In the genomic region with DNA sequence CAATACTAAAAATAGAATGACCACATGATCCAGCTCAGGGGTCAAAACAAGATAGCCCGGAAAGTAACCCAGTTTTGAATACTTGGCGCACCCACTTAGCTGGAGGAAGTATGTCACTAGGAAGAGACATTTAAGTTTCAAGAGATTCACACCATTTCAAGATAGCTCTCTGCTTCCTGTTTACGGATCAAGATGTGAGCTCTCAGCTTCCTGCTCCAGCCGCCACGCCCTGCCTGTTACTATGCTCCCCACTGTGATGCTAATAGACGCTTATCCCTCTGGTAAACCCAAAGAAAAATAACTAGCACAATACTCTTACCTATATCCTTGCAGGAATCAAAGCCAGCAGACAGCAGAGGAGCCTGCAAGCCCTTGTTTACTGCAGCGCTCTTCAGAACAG, we compare ENCODE assay signal across 33 mouse cellular contexts. TPM values are rescaled to one million over a fixed set of nuclear protein-coding genes. Genes with fewer than 3 reads are reported as not detected.
"Had no signal": no experiment of that assay in that cellular context is flagged by ENCODE, and none has a peak within 500 bp of the region (broad histone marks: within the 10 kb centered on the region; RNA-seq: fewer than 3 reads in every experiment).

No protein-coding gene starts in this region.

- DNase-seq: cerebellum, adult 9-10 months; cerebellum, adult 9-11 months; cerebellum, postnatal 10 days; cerebellum, postnatal 14 days; cerebellum, postnatal 25 days; cerebellum, postnatal 36 days; embryo, embryonic 11 days; forebrain, postnatal 0 days; gastrocnemius, adult 2 months; gastrocnemius, postnatal 10 days; gastrocnemius, postnatal 14 days; gastrocnemius, postnatal 25 days; gastrocnemius, postnatal 36 days; heart, adult 18-20 months; heart, adult 2 months had no signal

- H3K27me3 ChIP-seq: embryonic facial prominence, embryonic 12.5 days; embryonic facial prominence, embryonic 13.5 days; embryonic facial prominence, embryonic 15.5 days; forebrain, embryonic 12.5 days; forebrain, embryonic 13.5 days; forebrain, embryonic 15.5 days had no signal

- H3K36me3 ChIP-seq: embryonic facial prominence, embryonic 10.5 days; embryonic facial prominence, embryonic 12.5 days; embryonic facial prominence, embryonic 13.5 days; embryonic facial prominence, embryonic 15.5 days; forebrain, embryonic 10.5 days; forebrain, embryonic 12.5 days; forebrain, embryonic 15.5 days; heart, embryonic 10.5 days had no signal

- H3K4me3 ChIP-seq: embryonic facial prominence, embryonic 10.5 days; embryonic facial prominence, embryonic 12.5 days; embryonic facial prominence, embryonic 13.5 days; embryonic facial prominence, embryonic 15.5 days; erythroblast, embryonic 14.5 days; forebrain, embryonic 10.5 days; forebrain, embryonic 12.5 days; forebrain, embryonic 13.5 days; forebrain, embryonic 15.5 days; gastrocnemius, adult 2 months; heart, adult 2 months; heart, embryonic 10.5 days had no signal

- H3K4me1 ChIP-seq: embryonic facial prominence, embryonic 10.5 days; embryonic facial prominence, embryonic 12.5 days; embryonic facial prominence, embryonic 13.5 days; embryonic facial prominence, embryonic 15.5 days; forebrain, embryonic 10.5 days; forebrain, embryonic 12.5 days; forebrain, embryonic 13.5 days; forebrain, embryonic 15.5 days; heart, embryonic 10.5 days had no signal

- H3K9me3 ChIP-seq: embryonic facial prominence, embryonic 10.5 days; embryonic facial prominence, embryonic 12.5 days; embryonic facial prominence, embryonic 13.5 days; embryonic facial prominence, embryonic 15.5 days; forebrain, embryonic 10.5 days; forebrain, embryonic 12.5 days; forebrain, embryonic 13.5 days; forebrain, embryonic 15.5 days; heart, embryonic 10.5 days had no signal

- H3K27ac ChIP-seq: embryonic facial prominence, embryonic 10.5 days; embryonic facial prominence, embryonic 12.5 days; embryonic facial prominence, embryonic 13.5 days; embryonic facial prominence, embryonic 15.5 days; forebrain, embryonic 10.5 days; forebrain, embryonic 12.5 days; forebrain, embryonic 13.5 days; forebrain, embryonic 15.5 days; gastrocnemius, adult 2 months; heart, adult 2 months; heart, embryonic 10.5 days had no signal

- H3K4me2 ChIP-seq: embryonic facial prominence, embryonic 12.5 days; embryonic facial prominence, embryonic 13.5 days; embryonic facial prominence, embryonic 15.5 days; forebrain, embryonic 12.5 days; forebrain, embryonic 13.5 days; forebrain, embryonic 15.5 days; heart, embryonic 11.5 days had no signal

- H3K9ac ChIP-seq: embryonic facial prominence, embryonic 12.5 days; embryonic facial prominence, embryonic 13.5 days; embryonic facial prominence, embryonic 15.5 days; forebrain, embryonic 12.5 days; forebrain, embryonic 13.5 days; forebrain, embryonic 15.5 days; forebrain, postnatal 0 days had no signal

- ATAC-seq: forebrain, embryonic 13.5 days; forebrain, embryonic 14.5 days; forebrain, embryonic 15.5 days; forebrain, embryonic 16.5 days; forebrain, postnatal 0 days had no signal

RNA-seq across cellular contexts. Expression of gene CK137956, which starts 57.2 kb away (rescaled TPM):
- total RNA-seq: common myeloid progenitor, adult 5-6 weeks; gastrocnemius, adult 18-20 months; gastrocnemius, adult 2 months; gastrocnemius, adult 8-10 months; gastrocnemius, postnatal 10 days; gastrocnemius, postnatal 14 days; gastrocnemius, postnatal 25 days; gastrocnemius, postnatal 36 days; granulocyte monocyte progenitor cell, adult 5-6 weeks; heart, adult 18-20 months; heart, adult 2 months; heart, adult 8-10 months had no signal
- polyA plus RNA-seq: embryonic facial prominence, embryonic 13.5 days; embryonic facial prominence, embryonic 15.5 days; erythroblast, embryonic 14.5 days; heart, adult 2 months; heart, embryonic 10.5 days; heart, embryonic 11.5 days had no signal
